Mouse (Mus musculus) G1E (cell line): ENCODE data around the gene Gsto1.

ENCODE experiments used
- CTCF ChIP-seq: IDR thresholded peaks from 2 replicates; pipeline ENCODE4 v1.5.1; 2012; ENCODE audit warnings: low read depth, low read length, inconsistent platforms, mixed read lengths
- GATA1 ChIP-seq: IDR thresholded peaks from 2 replicates; pipeline ENCODE4 v1.6.1; 2012; ENCODE audit warnings: borderline replicate concordance, low read length, inconsistent platforms, mixed read lengths
- GATA2 ChIP-seq: IDR thresholded peaks from 2 replicates; pipeline ENCODE4 v1.6.1; 2012; ENCODE audit warnings: low read depth, low read length, inconsistent platforms, borderline replicate concordance
- TAL1 ChIP-seq: conservative IDR thresholded peaks from 2 replicates; pipeline ENCODE4 v1.6.1; 2012; ENCODE audit warnings: low read depth, low read length, inconsistent platforms, mixed read lengths

GRCm38 (mm10) chr19:47829913-47830450 lies 24.8 kb upstream of the Gsto1 start:
- no peak for TF ChIP-seq CTCF
- TF ChIP-seq GATA2: no peak
- TF ChIP-seq TAL1: no peak
- TF ChIP-seq GATA1: no peak
